Mouse (Mus musculus) liver, embryonic 14.5 days (tissue): Measurements from ENCODE around the gene Cfap97.

ENCODE experiments used
- CTCF ChIP-seq: IDR thresholded peaks from 2 replicates; pipeline ENCODE4 v1.5.1; 2016; ENCODE audit warnings: antibody characterized with exemption, low read depth, control low read depth
- EP300 ChIP-seq: IDR thresholded peaks from 2 replicates; pipeline ENCODE4 v1.6.1; 2016; ENCODE audit warnings: antibody characterized with exemption, low read depth

DNA sequence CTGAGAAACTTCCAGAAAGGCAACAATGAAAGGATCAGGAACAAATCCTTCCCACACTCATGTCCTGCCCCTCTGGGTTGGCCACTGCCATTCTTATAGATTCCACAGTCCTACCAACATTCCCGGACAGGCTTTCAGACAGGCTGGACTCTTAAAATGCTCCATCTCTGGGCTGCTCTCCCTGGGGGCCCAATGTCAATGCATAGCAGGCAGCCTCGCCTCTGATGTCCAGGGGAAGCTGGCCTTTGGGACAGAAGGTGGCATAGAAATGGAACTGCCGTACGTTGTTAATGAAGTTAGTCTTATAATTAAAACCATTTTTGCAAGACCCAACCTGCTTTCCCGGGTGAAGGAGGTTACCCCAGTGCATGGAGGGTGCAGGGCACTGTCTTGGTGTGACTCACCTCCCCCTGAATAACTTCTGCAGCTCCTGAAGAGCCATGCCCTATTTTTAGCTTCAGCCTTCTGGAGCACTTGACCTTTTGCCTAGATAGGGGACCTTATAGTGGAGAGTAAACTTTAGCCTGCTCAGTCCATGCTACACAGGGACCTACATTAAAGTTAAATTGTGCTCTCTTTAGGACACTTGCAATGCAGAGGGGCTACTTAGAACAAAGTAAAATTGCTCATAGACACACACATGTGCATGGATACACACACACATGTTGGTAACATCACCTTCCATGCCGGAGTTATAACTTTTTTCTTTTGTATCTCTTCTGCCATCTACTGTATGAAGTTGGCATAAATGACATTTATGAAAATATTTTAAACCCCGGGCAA, 85.1 kb downstream of the Cfap97 start:
- no peak for TF ChIP-seq CTCF
- no peak for TF ChIP-seq EP300
